Mouse (Mus musculus) heart, postnatal 14 days (tissue): ENCODE results near the gene Cox20. TPM values are rescaled to one million over a fixed set of nuclear protein-coding genes. Genes with fewer than 3 reads are reported as not detected.

Source experiments
- DNase-seq, 2 experiments: peaks; one replicate each; pipeline ENCODE4 v3.0.0; 2021 to 2022
- intact Hi-C: fragments of 180-260 bp; cut with DNase I; formaldehyde crosslinking; loops from one replicate; pipeline ENCODE4 v1.15.1; 2025
- total RNA-seq, 2 experiments: library from RNA; stranded (reverse); gene quantifications; 2 replicates each; pipeline ENCODE4 v1.2.3; 2021

Gene Cox20
- total RNA-seq, 2 experiments from 2014 or later, result 111 to 119 TPM

GRCm38 (mm10) chr1:178318002-178318388 is 935 bp upstream of the Cox20 start:
- intact Hi-C loops, result loop anchor here (2.0 to 10.0 kb wide), 3 partner anchors 89 to 523 kb away; partner anchors contain the start of genes Adss, Desi2 and Efcab2
- DNase-seq, result no peak

DNA sequence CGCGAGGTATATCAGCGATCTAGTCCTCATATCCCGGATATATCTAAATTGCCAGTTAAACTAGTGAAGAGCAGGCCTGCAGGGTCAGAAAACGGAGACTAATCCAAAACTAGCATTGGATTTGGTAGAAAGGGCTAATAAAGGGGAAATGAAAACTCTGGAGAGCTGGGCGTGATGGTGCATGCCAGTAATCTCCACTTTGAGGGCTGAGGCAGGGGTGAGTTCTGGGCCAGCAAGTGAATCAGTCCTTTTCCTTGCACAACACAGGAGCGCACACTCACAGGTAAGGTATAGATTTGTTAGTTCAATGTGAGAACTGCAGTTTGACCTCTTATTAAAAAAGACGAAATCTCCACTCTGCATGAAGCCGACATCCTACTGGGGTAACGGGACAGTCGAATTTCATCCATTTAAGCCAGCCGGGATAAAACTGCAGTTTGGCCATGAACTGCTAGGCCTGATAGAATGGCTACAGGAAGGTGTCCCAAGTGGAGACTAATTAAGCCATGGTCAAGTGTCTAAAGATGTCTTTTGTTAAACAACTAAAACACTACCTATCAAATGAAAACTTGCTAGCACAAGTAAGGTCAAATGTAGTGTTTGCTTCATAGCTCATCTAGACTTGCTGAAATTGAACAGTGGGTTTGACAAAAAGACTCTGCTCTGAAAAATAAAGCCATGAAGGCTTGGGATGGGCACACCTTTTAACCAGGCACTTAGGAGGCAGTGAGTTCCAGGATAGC is 536 bp downstream of the Cox20 start:
- intact Hi-C loops, result loop anchor here (1.0 to 10.0 kb wide), 4 partner anchors 17 to 525 kb away; partner anchors contain the start of genes Adss, Desi2 and Efcab2
- peak in 1 of 2 experiments; percentile 48 for DNase-seq

DNA sequence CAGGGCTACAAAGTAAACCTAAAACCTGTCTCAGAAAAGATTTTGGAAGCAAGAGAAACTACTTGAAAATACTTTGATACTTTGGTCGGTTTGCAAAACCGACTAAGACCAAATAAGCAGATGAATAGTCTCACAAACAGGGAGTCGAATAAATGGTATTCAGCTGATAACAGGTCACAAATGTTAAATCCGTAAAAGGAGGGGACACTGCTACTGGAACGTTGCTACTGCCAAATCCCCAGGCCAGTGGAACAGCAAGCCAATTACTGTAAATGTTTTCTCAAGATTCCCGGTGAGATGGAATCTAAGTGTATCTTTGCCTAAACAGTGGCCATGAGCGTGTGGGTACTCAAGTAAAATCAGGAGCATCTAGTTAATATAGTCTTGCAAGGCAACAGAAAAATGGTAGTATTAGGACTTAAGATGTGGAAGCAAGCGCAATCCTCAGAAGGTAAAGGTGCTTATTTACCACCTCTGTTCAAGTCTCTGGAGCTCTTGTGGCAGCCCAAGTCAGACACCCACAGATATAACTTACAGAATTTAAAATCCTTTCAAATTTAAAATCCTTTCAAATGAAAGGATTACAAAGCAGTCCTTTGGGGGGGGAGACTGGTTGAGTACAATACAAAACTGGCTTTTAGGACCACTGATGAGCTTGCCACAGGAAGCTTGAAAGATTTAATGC is 1.2 kb downstream of the Cox20 start:
- intact Hi-C loops, result no loop called here
- DNase-seq, result no peak

DNA sequence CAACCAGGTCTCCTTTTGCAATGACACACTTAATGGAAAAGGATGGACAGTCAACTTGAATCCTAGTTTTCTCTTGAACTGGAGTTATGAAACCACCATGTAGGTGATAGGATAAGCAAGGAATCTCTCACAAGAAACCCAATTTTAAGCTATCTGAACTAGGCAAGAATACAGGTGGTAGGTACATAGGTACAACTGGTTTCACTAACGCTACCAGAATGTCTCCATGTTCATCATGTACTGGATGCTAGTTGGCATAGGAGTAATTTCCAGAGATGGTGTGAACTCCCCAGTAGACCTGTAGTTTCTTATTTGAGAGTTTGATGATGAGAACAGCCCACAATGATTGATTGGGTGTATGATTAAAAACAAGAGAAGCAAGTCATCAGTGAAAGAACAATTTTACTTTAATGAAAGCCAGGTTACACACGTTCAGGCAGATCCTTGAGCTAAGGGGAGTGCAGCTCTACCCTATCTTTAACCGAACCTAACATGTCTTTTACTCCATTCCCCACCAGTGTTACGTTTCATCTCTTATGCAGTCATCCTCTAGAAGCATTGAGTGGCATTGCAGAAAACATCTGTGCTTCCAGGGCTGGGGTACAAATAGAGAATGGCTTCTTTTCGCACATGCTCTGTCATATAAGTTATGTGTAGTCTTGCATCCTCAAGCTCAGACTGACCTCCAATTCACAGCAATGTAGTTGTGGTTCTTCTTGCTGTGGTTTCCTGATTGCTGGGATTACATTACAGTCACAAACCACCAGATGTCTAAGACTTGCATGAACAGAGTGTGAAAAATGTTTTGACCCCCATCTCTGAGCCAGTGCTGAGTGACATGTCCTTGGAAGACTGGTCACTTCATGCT is 2.0 kb downstream of the Cox20 start:
- DNase-seq, result no peak
- intact Hi-C loops, result no loop called here

- intact Hi-C loops, result no loop called here
- no peak for DNase-seq
Observed at GRCm38 (mm10) chr1:178321730-178322357, 2.9 kb downstream of the Cox20 start.

DNA sequence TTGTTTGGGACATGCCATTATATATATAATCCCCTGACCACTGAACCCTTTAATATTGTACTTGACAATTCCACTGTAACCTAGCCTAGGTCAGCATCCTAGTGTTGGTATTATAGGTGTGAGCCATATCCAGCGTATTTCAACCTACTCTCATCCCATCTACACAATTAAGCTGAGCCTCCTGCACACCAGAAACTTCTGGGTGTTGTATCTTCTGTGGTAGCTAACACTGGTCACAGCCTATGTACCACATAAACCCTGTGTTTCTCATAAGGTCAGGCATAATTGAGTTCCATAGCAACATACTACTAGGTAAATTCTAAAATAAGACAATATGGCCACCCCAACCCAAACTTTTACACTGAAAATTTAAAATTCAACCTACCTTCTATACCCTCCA is 4.3 kb downstream of the Cox20 start:
- intact Hi-C loops, result loop anchor here (1.0 kb wide), 1 partner anchor 9 kb away; no protein-coding TSS in a partner anchor
- no peak for DNase-seq

DNA sequence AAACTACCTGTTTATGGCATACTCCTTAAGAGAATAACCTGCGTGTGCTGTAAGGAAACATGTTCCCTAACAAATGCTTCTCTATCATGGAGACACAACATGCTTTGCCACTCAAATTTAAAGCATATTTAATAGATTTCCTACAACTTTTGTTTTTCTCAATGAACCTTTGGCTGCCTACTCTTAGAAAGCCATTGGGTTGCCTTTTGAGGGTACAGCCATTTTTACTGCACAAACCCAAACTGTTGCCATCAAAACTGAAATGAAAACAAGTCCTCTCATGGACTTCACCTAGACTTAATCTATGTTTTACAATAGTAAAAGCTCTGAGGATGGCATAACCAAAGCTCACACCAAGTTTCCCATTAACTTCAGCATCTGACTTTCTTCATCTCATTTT is 5.6 kb downstream of the Cox20 start:
- intact Hi-C loops, result no loop called here

DNA sequence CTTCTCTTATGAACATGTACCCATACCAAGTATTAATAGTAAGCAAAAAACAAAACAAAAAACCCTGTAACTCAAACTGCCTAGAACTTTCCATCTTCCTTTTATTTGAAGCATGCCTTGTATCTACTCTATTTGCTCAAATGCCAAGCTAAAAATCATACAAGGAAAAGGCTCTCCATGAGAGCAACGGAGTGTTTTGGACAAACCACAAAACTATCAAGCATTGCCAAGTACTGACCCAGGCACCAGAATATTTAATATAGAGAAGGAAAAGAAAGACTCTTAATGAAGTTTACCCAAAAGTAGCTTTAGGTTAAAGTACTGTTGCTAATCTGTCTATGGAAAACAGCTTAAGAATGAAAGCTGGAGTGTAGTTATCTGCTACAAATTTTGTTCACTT is 7.4 kb downstream of the Cox20 start:
- DNase-seq, result no peak
- intact Hi-C loops, result no loop called here

More for the DNA sequence above, 5.6 kb downstream of the Cox20 start:
- DNase-seq, result no peak

DNA sequence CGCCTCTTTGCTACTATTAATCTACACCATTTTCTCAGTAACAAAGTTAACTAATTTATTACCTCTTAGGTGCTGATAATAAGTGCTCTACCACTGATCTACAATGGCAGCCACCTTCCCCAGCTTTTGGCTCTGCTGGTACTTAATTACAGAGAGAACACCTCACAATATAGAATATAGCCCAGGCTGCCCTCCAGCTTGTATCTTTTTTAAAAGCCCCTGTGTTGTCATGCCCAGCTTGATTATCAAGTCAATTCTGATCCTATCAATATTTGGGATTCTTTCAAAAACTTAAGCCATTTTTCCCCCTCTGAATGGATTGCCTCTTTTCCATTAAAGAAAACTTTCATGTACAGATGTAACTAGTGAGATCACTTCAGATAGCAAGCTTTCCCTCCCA is 8.0 kb downstream of the Cox20 start:
- intact Hi-C loops, result no loop called here
- no peak for DNase-seq

- intact Hi-C loops, result no loop called here
- no peak for DNase-seq
Observed at GRCm38 (mm10) chr1:178329017-178329416, 10.1 kb downstream of the Cox20 start.

GRCm38 (mm10) chr1:178329946-178330345 is 11.0 kb downstream of the Cox20 start:
- DNase-seq, result no peak
- intact Hi-C loops, result no loop called here

DNA sequence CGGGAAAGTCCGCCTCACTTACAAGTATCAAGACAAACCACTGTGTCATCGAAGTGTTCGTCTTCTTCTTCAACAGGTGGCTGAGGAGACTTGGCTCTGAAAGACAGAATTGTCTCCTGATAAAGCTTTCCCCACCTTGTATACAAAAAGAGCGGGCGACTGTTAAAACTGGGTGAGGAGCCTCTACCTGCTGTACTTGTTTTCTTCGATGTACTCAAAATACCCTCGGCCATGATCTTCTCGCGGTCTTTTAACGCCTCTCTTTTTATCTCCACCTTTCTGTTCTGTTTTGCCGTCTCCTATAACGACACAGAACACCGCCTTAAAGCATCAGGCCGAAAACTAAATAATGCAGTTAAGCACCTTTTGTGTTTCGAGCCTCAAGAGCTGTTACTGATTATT is 16.9 kb downstream of the Cox20 start:
- intact Hi-C loops, result loop anchor here (1.0 kb wide), 1 partner anchor 17 kb away; the partner anchor contains the start of gene Cox20
- DNase-seq, result no peak

- peak; percentile 97 to 98 for DNase-seq
- intact Hi-C loops, result loop anchor here (1.0 kb wide), 1 partner anchor 17 kb away; the partner anchor contains the start of gene Cox20
Observed at GRCm38 (mm10) chr1:178336289-178336775, 17.4 kb downstream of the Cox20 start.

DNA sequence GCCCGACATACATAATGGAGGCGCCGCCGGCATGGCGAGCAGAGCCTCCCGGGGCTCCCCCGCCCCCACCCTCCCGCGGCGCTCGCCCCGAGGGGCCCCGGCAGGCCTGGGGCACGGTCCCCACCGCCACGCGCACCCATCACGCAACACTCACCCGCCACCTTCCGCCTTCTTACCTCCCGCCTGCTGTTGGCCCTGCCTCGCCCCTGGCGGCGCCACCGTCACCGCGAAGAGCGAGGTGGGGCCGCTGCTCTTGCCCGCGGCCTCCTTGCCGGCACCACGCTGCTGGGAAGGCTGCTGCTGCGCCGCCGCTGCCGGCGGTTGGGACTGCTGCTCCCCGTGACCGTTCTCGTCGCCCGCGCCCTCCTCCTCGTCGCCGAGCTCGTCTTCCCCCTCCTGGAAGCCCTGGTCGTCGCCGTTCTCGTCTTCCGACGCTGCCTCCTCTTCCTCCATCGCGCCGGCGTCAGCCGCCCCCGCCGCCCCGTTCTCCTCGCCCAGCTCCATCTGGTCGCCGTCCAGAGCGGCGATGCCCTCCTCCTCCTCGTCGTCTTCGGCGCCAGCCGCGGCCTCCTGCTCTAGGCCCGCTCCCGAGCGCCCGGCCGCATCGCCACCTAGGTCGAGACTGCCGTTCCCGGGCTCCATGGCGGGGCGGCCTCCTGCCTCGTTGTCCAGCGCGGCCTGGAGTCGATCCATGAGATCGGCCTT is 18.0 kb downstream of the Cox20 start:
- intact Hi-C loops, result loop anchor here (1.0 kb wide), 1 partner anchor 18 kb away; the partner anchor contains the start of gene Cox20
- DNase-seq, result peak in 1 of 2 experiments; percentile 63

DNA sequence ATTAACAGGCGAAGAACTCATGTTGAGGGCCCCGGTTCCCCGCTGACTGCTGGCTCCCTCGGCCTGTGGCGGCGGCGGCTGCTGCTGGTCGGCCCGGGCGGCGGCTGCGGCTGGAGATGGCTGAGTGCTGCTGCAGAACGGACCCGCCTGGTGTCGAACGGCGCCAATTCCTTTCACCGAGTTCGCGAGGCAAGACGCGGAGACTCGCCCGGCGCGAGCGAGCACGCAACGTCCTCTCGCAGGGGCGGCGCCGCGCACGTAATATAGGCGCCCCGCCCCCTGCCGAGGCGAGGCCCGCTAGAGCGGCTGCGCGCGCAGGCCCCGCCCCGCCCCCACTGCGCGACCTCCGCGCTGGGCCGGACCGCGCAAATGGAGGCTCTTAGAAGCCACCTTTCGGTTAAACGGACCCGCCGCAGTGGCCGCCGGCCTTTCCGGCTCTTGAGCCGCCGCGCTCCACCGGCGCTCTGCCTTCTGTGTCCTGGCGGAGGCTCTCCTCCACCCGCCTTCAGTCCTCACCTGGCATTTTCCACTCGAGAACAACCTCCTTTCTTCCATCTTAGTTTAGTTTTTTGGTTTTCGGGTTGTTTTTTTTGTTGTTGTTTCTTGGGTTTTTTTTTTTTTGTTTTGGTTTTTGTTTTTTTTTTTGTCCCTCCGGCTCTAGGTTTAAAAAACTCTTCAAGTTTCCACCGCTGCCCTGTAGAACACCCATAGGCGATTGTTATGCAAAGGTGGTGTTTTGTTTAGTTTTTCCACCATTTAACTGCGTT is 18.8 kb downstream of the Cox20 start, which contains the start of gene Hnrnpu:
Hnrnpu (minus strand) TSS at position 247 of the 767 bp plus-strand sequence.
- intact Hi-C loops, result loop anchor here (1.0 kb wide), 1 partner anchor 69 kb away; the partner anchor contains the start of gene Efcab2
- peak; percentile 99 for DNase-seq

DNA sequence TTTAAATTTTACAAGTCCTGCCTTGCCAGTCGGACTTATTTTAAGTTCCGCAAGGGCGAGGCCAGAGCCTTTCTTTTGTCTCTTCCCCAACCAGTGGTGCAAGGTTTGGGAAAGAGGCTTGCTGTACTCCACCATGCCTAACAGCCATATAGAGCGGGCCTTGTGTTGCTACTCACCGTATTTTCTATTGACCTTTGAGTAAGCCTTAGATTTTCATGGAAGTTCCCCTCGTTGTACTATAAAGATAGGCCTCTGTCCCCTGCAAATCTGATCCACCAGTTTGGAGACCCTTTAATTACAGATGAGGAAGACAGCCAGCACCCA is 19.4 kb downstream of the Cox20 start:
- DNase-seq, result peak; percentile 26 to 45
- intact Hi-C loops, result loop anchor here (1.0 kb wide), 1 partner anchor 68 kb away; the partner anchor contains the start of gene Efcab2

DNA sequence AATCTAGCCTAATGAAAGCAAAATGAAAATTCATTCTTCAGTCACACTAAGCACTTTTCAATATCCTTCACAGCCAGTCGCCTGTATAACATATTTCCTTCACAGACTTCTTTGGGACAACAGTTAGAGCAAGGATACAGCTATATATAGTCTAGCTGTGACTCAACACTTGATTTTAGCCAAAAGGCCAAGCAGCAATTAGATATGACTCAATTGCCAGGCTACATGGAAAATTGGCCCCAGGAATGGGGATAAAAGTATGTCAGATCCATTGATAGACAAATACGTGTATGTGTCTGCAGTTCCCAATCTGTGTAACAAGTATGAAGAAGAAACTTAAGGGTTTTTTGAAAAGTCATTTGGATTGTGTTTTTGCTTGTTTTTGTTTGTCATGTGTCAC is 21.3 kb downstream of the Cox20 start:
- no peak for DNase-seq
- intact Hi-C loops, result no loop called here

- no peak for DNase-seq
- intact Hi-C loops, result no loop called here
Observed at GRCm38 (mm10) chr1:178341435-178341834, 22.5 kb downstream of the Cox20 start.
